Mouse (Mus musculus): Measurements from ENCODE around the gene Bace2. TPM values are rescaled to one million over a fixed set of nuclear protein-coding genes. Genes with fewer than 3 reads are reported as not detected.

Bace2 gene
- polyA plus RNA-seq, 1 experiment = not detected

- Histone ChIP-seq H3K27me3 (replicated peaks) (peaks cover 52% of the 10 kb centered on the region), H3K36me3 (replicated peaks; ENCODE audit: low read length) (no peaks in the 10 kb centered on the region), H3K4me3 (replicated peaks) (no peak overlapping the region), H3K9me3 (no peaks in the 10 kb centered on the region), H3K4me1 (peaks cover 17% of the 10 kb centered on the region)
- no peak for TF ChIP-seq FLI1 (IDR thresholded peaks at IDR 0.05; ENCODE audit: low read length)
- TF ChIP-seq GATA1 (IDR thresholded peaks at IDR 0.05; ENCODE audit: borderline replicate concordance, low read length) = no peak
Observed at GRCm38 (mm10) chr16:97354632-97355031, 1.9 kb upstream of the Bace2 start.

GRCm38 (mm10) chr16:97357188-97357821 is 763 bp downstream of the Bace2 start:
- Histone ChIP-seq H3K27me3 (replicated peaks) (peaks cover 71% of the 10 kb centered on the region), H3K9me3 (no peaks in the 10 kb centered on the region), H3K4me3 (replicated peaks) (peak overlapping the region; percentile 88), H3K4me1 (peaks cover 17% of the 10 kb centered on the region), H3K36me3 (replicated peaks; ENCODE audit: low read length) (no peaks in the 10 kb centered on the region)
- TF ChIP-seq GATA1 (IDR thresholded peaks at IDR 0.05; ENCODE audit: borderline replicate concordance, low read length) = no peak
- no peak for TF ChIP-seq FLI1 (IDR thresholded peaks at IDR 0.05; ENCODE audit: low read length)

- Histone ChIP-seq H3K9me3 (no peaks in the 10 kb centered on the region), H3K36me3 (replicated peaks; ENCODE audit: low read length) (no peaks in the 10 kb centered on the region), H3K27me3 (replicated peaks) (peaks cover 55% of the 10 kb centered on the region), H3K4me1 (peaks cover 3% of the 10 kb centered on the region), H3K4me3 (replicated peaks) (no peak overlapping the region)
- TF ChIP-seq GATA1 (IDR thresholded peaks at IDR 0.05; ENCODE audit: borderline replicate concordance, low read length) (no peak), FLI1 (IDR thresholded peaks at IDR 0.05; ENCODE audit: low read length) (no peak)
Observed at GRCm38 (mm10) chr16:97362231-97362888, 5.8 kb downstream of the Bace2 start.

- Histone ChIP-seq H3K9me3 (no peaks in the 10 kb centered on the region), H3K27me3 (replicated peaks) (peaks cover 21% of the 10 kb centered on the region), H3K36me3 (replicated peaks; ENCODE audit: low read length) (no peaks in the 10 kb centered on the region), H3K4me3 (replicated peaks) (no peak overlapping the region), H3K4me1 (no peaks in the 10 kb centered on the region; the same call in 1 of the 2 replicates)
- no peak for TF ChIP-seq FLI1 (IDR thresholded peaks at IDR 0.05; ENCODE audit: low read length)
- no peak for TF ChIP-seq GATA1 (IDR thresholded peaks at IDR 0.05; ENCODE audit: borderline replicate concordance, low read length)
Observed at GRCm38 (mm10) chr16:97366141-97366540, 9.6 kb downstream of the Bace2 start.

- H3K27me3 ChIP-seq (replicated peaks) = peaks cover 10% of the 10 kb centered on the region
- TF ChIP-seq GATA1 (IDR thresholded peaks at IDR 0.05; ENCODE audit: borderline replicate concordance, low read length) (no peak), FLI1 (IDR thresholded peaks at IDR 0.05; ENCODE audit: low read length) (no peak)
- H3K4me3 ChIP-seq (replicated peaks) = no peak overlapping the region
- H3K4me1 ChIP-seq = no peaks in the 10 kb centered on the region
- no peaks in the 10 kb centered on the region for H3K36me3 ChIP-seq (replicated peaks; ENCODE audit: low read length)
- H3K9me3 ChIP-seq = no peaks in the 10 kb centered on the region
Observed at GRCm38 (mm10) chr16:97370258-97370657, 13.7 kb downstream of the Bace2 start.

- Histone ChIP-seq H3K27me3 (replicated peaks) (peaks cover 23% of the 10 kb centered on the region), H3K9me3 (no peaks in the 10 kb centered on the region), H3K4me3 (replicated peaks) (no peak overlapping the region), H3K36me3 (replicated peaks; ENCODE audit: low read length) (no peaks in the 10 kb centered on the region), H3K4me1 (peaks cover 13% of the 10 kb centered on the region)
- TF ChIP-seq GATA1 (IDR thresholded peaks at IDR 0.05; ENCODE audit: borderline replicate concordance, low read length) (no peak), FLI1 (IDR thresholded peaks at IDR 0.05; ENCODE audit: low read length) (no peak)
Observed at GRCm38 (mm10) chr16:97387955-97388354, 31.4 kb downstream of the Bace2 start.

- Histone ChIP-seq H3K4me3 (replicated peaks) (no peak overlapping the region), H3K4me1 (peaks cover 13% of the 10 kb centered on the region), H3K9me3 (peaks cover 11% of the 10 kb centered on the region), H3K36me3 (replicated peaks; ENCODE audit: low read length) (no peaks in the 10 kb centered on the region), H3K27me3 (replicated peaks) (peaks cover 24% of the 10 kb centered on the region)
- no peak for TF ChIP-seq FLI1 (IDR thresholded peaks at IDR 0.05; ENCODE audit: low read length)
- TF ChIP-seq GATA1 (IDR thresholded peaks at IDR 0.05; ENCODE audit: borderline replicate concordance, low read length) = no peak
Observed at GRCm38 (mm10) chr16:97391289-97391688, 34.7 kb downstream of the Bace2 start.

GRCm38 (mm10) chr16:97391701-97392384 is 35.3 kb downstream of the Bace2 start:
- Histone ChIP-seq H3K4me3 (replicated peaks) (no peak overlapping the region), H3K27me3 (replicated peaks) (peaks cover 25% of the 10 kb centered on the region), H3K9me3 (peaks cover 11% of the 10 kb centered on the region), H3K4me1 (peaks cover 13% of the 10 kb centered on the region), H3K36me3 (replicated peaks; ENCODE audit: low read length) (no peaks in the 10 kb centered on the region)
- no peak for TF ChIP-seq FLI1 (IDR thresholded peaks at IDR 0.05; ENCODE audit: low read length)
- TF ChIP-seq GATA1 (IDR thresholded peaks at IDR 0.05; ENCODE audit: borderline replicate concordance, low read length) = no peak

GRCm38 (mm10) chr16:97396436-97396835 is 39.9 kb downstream of the Bace2 start:
- TF ChIP-seq GATA1 (IDR thresholded peaks at IDR 0.05; ENCODE audit: borderline replicate concordance, low read length) = no peak
- no peak for TF ChIP-seq FLI1 (IDR thresholded peaks at IDR 0.05; ENCODE audit: low read length)
- Histone ChIP-seq H3K9me3 (peaks cover 11% of the 10 kb centered on the region), H3K27me3 (replicated peaks) (peaks cover 27% of the 10 kb centered on the region), H3K36me3 (replicated peaks; ENCODE audit: low read length) (no peaks in the 10 kb centered on the region), H3K4me3 (replicated peaks) (no peak overlapping the region), H3K4me1 (peaks cover 25% of the 10 kb centered on the region)

Data from megakaryocyte, embryonic 14.5 days (primary cell).